Mouse (Mus musculus) liver, embryonic 13.5 days (tissue): ENCODE data around the gene Nags. TPM values are rescaled to one million over a fixed set of nuclear protein-coding genes. Genes with fewer than 3 reads are reported as not detected.

Experiments
- ATAC-seq: fragments of 200-750 bp; cut with Nextera tagmentation; 2 replicates; pipeline ENCODE4 v1.8.0; 2017; ENCODE audit warnings: low read depth, mild to moderate bottlenecking, moderate number of reproducible peaks, moderate library complexity
- DNase-seq: peaks from one replicate; pipeline ENCODE4 v3.0.0; 2022
- H3K27ac ChIP-seq: fragments of 300-500 bp; sonication (generic); 2 replicates; pipeline ENCODE4 v1.5.1; 2015; ENCODE audit warnings: moderate library complexity, mild to moderate bottlenecking, inconsistent platforms
- H3K27me3 ChIP-seq: fragments of 300-500 bp; sonication (generic); 2 replicates; pipeline ENCODE4 v1.6.1; 2015; ENCODE audit warnings: mild to moderate bottlenecking, inconsistent platforms
- H3K36me3 ChIP-seq: fragments of 300-500 bp; sonication (generic); 2 replicates; pipeline ENCODE4 v1.6.1; 2015; ENCODE audit warnings: mild to moderate bottlenecking, inconsistent platforms
- H3K4me1 ChIP-seq: fragments of 300-500 bp; sonication (generic); replicated peaks from 2 replicates; pipeline ENCODE4 v1.6.1; 2015; ENCODE audit warnings: inconsistent platforms
- H3K4me2 ChIP-seq: fragments of 300-500 bp; sonication (generic); 2 replicates; pipeline ENCODE4 v1.6.1; 2015; ENCODE audit warnings: inconsistent platforms, mild to moderate bottlenecking, moderate library complexity
- H3K4me3 ChIP-seq: fragments of 300-500 bp; sonication (generic); replicated peaks from 2 replicates; pipeline ENCODE4 v1.5.1; 2015; ENCODE audit warnings: mild to moderate bottlenecking, inconsistent platforms
- H3K9ac ChIP-seq: fragments of 300-500 bp; sonication (generic); 2 replicates; pipeline ENCODE4 v1.6.1; 2015; ENCODE audit warnings: mild to moderate bottlenecking, inconsistent platforms
- H3K9me3 ChIP-seq: fragments of 300-500 bp; sonication (generic); replicated peaks from 2 replicates; pipeline ENCODE4 v1.6.1; 2016; ENCODE audit warnings: inconsistent platforms
- WGBS: fragments of 180-500 bp; shearing (Covaris S2); methylation state at CpG from one replicate; pipeline ENCODE4 v1.1.7; 2015; ENCODE audit not compliant: insufficient replicate concordance; 5-methylcytosine and 5-hydroxymethylcytosine counted together
- polyA plus RNA-seq: library from polyadenylated mRNA; unstranded; fragments of >200 nt; fragmentation: Nextera tagmentation; extraction: Ambion mirVana; gene quantifications from 2 replicates; pipeline ENCODE4 v1.2.1, GENCODE M21; 2015

Nags gene
- polyA plus RNA-seq = 8.7 and 11.2 TPM in 2 replicates

DNA sequence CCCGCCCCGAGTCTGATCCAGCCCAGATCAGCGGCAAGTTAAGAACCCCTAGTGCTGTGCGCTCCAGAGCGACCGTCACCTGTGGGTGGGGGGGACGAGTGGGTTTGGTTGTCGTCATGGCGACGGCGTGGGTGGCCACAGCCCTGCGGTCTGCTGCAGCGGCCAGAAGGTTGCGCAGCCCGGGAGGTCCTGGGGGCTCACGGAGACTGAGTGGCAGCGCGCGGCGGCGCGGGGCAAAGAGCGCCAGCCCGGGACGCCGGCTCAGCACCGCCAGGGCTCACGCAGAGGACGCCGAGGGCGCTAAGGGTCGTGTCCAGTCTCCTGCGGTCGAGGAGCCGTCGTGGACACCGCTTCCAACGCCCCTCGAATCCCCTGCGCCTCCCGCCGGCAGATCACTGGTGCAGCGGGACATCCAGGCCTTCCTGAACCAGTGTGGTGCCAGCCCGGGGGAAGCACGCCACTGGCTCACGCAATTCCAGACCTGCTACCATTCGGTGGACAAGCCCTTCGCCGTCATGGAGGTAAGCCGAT is at the start of gene Nags:
Nags (plus strand) TSS at position 43 of the 531 bp plus-strand sequence.
- Histone ChIP-seq H3K4me1 (peaks cover 37% of the 10 kb centered on the region), H3K27me3 (peaks cover 69% of the 10 kb centered on the region), H3K4me3 (peak within 1 kb of the TSS; percentile 64), H3K9ac (peak within 1 kb of the TSS; percentile 71), H3K9me3 (no peaks in the 10 kb centered on the region), H3K4me2 (peak within 1 kb of the TSS; percentile 81), H3K36me3 (peaks cover 17% of the 10 kb centered on the region; the same call in 1 of the 2 replicates), H3K27ac (peak within 1 kb of the TSS; percentile 73)
- 3% methylated on average over 50 of the region's 50 CpGs for WGBS
- DNase-seq (no peak), ATAC-seq (peak; percentile 4; the same call in 1 of the 2 replicates)

DNA sequence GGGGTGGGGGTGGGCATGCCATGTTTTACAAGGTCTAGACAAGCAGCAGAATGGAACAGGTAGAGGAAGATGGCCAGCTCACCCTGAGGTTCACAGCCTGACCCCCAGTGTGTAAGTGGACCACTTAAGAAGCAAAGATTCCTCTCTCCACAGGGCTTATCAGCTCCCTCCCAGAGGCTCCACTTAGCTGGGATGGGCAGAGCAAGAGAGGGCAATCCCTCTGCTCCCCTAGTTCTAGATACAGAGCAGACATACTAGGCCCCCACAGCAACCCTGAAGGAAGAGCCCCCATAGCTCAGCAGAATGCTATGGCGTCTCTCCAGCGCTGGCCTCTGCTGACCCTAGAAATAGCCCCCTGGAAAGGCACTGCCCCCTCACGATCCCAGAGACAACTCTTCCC is 49.6 kb upstream of the Nags start:
- DNase-seq (no peak), ATAC-seq (peak; percentile 54)
- WGBS = 57% methylated on average over 3 of the region's 3 CpGs
- Histone ChIP-seq H3K9ac (peak overlapping the region; percentile 50), H3K4me3 (no peak overlapping the region; the same call in 1 of the 2 replicates), H3K36me3 (no peaks in the 10 kb centered on the region), H3K9me3 (no peaks in the 10 kb centered on the region), H3K27me3 (peaks cover 36% of the 10 kb centered on the region), H3K4me1 (peaks cover 65% of the 10 kb centered on the region), H3K27ac (peak overlapping the region; percentile 89), H3K4me2 (peak overlapping the region; percentile 62)

DNA sequence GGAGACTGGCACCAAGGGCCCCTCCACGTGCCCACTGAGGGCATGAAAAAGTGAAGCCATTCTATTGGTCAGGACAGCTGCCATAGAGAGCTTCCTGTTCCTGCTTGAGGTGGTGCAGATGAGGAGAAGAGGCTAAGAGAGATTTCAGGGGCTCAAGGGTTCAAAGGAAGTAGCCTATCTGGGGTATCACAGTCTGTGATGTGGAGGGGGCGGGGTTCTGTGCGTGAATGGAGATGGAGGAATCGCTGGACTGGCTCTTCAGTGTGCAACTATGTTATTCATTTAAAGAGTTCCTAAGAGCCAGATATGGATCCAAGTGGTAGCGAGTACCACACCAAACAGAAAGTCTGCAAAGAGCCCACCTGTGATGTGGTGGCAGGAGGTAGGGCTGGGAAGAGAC is 48.9 kb upstream of the Nags start:
- Histone ChIP-seq H3K9me3 (no peaks in the 10 kb centered on the region), H3K4me3 (peak overlapping the region; percentile 39), H3K27me3 (peaks cover 44% of the 10 kb centered on the region), H3K4me2 (peak overlapping the region; percentile 62), H3K4me1 (peaks cover 65% of the 10 kb centered on the region), H3K9ac (peak overlapping the region; percentile 50), H3K36me3 (no peaks in the 10 kb centered on the region), H3K27ac (peak overlapping the region; percentile 89)
- DNase-seq (peak; percentile 38), ATAC-seq (peak; percentile 18)
- 43% methylated on average over 5 of the region's 5 CpGs for WGBS

DNA sequence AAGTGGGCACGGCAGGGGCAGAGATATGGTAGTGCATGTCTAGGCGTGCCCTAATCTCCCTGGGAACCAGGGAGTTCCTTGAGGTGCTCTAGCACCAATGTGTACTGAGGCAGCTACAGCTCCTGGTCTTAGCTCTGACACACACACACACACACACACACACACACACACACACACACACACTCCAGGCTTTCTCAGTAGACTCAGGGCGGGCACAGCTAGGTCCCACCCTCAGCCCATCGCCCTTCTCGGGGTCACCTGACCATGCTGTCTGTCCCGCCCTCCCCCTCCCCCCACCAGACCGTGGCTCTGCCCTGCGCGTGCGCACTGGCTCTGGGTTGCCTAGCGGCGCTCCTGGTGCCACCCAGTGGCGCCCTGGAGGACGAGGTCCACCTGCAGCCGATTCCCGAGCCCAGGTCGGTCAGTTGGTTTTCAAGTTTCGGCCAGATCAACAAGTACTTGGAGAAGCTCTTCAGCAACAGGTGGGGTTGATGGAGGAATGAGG is 48.4 kb upstream of the Nags start:
- Histone ChIP-seq H3K4me3 (peak overlapping the region; percentile 39), H3K27me3 (peaks cover 49% of the 10 kb centered on the region), H3K4me2 (peak overlapping the region; percentile 62), H3K9ac (peak overlapping the region; percentile 50), H3K4me1 (peaks cover 68% of the 10 kb centered on the region), H3K9me3 (no peaks in the 10 kb centered on the region), H3K27ac (peak overlapping the region; percentile 89), H3K36me3 (no peaks in the 10 kb centered on the region)
- 4% methylated on average over 18 of the region's 18 CpGs for WGBS
- DNase-seq (peak; percentile 79), ATAC-seq (peak; percentile 91)

DNA sequence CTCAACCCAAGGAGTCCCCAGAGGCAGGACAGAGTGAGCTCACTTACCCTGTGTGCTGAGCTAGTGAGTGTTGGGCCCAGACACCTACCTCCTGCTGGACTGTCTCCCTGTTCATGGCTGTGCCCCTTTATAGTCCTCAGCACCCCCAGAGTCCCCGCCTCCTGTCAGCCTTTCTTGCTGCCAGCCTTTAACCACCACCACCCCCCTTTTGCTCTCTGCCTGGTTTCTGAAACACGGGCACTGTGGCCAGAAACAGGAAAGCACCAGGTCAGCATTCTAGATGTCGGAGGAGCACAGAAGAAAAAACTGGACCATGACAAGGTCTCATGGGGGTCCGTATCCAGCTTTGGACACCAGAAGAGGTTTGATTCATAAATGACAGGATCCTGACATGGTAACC is 44.1 kb upstream of the Nags start, which contains the start of gene Ppy:
Ppy (minus strand) TSS at position 101 of the 400 bp plus-strand sequence.
- Histone ChIP-seq H3K36me3 (no peaks in the 10 kb centered on the region), H3K9ac (no peak within 1 kb of the TSS), H3K4me3 (no peak within 1 kb of the TSS), H3K27ac (no peak within 1 kb of the TSS), H3K4me1 (peaks cover 49% of the 10 kb centered on the region), H3K27me3 (peaks cover 87% of the 10 kb centered on the region), H3K9me3 (no peaks in the 10 kb centered on the region), H3K4me2 (no peak within 1 kb of the TSS)
- DNase-seq (no peak), ATAC-seq (no peak)
- 54% methylated on average over 4 of the region's 4 CpGs for WGBS

DNA sequence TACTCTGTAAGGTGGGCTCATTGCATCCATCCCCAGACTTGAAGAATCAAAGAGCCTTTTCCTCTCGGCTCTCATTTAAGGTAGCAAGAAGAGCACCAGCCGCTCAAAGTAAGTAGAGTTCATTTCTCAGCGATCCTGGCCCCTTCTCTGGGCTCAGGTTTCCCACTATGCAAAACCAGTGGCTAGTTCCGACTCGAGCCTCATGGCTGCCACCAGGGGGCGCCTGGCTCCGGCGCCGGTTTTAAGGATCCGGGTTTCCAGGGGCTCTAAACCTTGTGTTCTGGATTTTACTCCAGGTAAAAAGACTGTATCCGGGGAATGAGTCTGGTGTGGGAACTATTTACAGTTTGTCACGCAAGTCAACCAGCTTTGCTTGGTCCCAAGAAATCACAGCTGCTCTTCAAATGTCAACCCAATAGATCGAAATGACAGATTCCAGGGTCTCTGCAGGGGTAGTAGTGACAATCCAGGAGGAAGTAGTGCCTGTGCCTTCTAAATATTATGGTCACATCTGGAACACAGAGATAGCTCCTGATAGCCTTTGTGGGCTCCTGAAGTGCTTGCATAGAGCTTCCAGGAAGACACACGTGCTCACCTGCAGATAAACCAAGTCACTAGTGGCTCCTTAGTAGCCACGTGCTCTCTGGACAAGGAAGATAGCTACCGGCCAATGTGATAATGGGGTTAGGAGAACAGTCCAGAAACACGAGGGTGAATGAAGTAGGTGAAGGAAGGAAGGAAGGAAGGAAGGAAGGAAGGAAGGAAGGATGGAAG is 42.6 kb upstream of the Nags start:
- H3K27me3 ChIP-seq = peaks cover 99% of the 10 kb centered on the region
- no peaks in the 10 kb centered on the region for H3K36me3 ChIP-seq
- peak; percentile 66 for ATAC-seq
- 0 out of 2 replicates have a peak overlapping the region, but pooled peaks have one; percentile 9 for H3K9ac ChIP-seq
- H3K4me1 ChIP-seq = peaks cover 39% of the 10 kb centered on the region
- 4% methylated on average over 17 of the region's 17 CpGs for WGBS
- H3K9me3 ChIP-seq = no peaks in the 10 kb centered on the region
- DNase-seq = peak; percentile 44
- H3K4me2 ChIP-seq = no peak overlapping the region
- H3K27ac ChIP-seq = no peak overlapping the region
- no peak overlapping the region for H3K4me3 ChIP-seq

DNA sequence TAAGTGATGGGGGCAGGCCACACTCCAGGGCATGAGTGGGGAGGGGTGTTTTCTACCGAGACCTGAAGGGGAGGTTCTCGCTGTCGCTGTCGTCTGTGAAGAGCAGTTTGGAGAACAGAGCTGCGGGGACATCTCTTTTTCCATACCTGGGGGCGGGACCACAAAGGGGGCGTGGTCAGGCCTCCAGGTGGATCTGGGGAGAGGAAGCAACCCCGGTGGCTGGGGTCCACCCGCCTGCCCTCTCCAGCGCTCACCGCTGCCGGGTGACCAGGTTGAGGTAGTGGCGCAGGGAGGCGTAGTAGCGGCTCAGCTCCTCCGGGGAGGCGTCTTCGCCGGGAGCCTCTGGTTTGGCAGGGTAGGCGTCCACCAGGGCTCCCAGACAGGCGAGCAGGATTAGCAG is 38.4 kb upstream of the Nags start:
- 4% methylated on average over 21 of the region's 21 CpGs for WGBS
- peaks cover 95% of the 10 kb centered on the region for H3K27me3 ChIP-seq
- peaks cover 21% of the 10 kb centered on the region for H3K4me1 ChIP-seq
- no peak overlapping the region for H3K9ac ChIP-seq
- H3K9me3 ChIP-seq = no peaks in the 10 kb centered on the region
- no peak for ATAC-seq
- H3K36me3 ChIP-seq = no peaks in the 10 kb centered on the region
- no peak overlapping the region for H3K4me3 ChIP-seq
- 0 out of 2 replicates have a peak overlapping the region, but pooled peaks have one; percentile 10 for H3K4me2 ChIP-seq
- no peak overlapping the region for H3K27ac ChIP-seq
- no peak for DNase-seq

DNA sequence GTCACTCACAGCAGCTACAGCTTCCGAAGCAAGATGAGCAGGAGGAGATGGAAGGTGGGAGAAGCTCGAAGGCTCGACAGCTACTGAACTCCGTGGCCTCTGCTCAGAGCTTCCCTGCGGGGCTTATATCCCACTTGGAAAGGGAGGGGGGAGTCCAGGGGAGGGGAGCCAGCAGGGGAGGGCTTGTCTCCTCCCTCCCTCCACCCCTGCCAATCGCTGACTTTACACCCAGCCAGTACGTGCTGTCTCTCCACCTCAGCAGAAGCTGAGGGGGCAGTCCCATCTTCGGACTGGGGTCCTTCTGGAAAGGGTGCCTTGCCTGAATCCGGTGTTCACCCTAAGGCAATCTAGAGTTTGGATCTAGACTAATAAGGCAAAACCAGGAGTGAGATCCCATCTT is 37.6 kb upstream of the Nags start, which contains the start of gene Pyy:
Pyy (minus strand) TSS at position 101 of the 400 bp plus-strand sequence.
- 0 out of 2 replicates have a peak within 1 kb of the TSS, but pooled peaks have one; percentile 10 for H3K4me2 ChIP-seq
- H3K27me3 ChIP-seq = peaks cover 88% of the 10 kb centered on the region
- no peaks in the 10 kb centered on the region for H3K9me3 ChIP-seq
- ATAC-seq = no peak
- H3K36me3 ChIP-seq = no peaks in the 10 kb centered on the region
- H3K4me3 ChIP-seq = no peak within 1 kb of the TSS
- no peak within 1 kb of the TSS for H3K9ac ChIP-seq
- WGBS = 12% methylated on average over 9 of the region's 9 CpGs
- H3K4me1 ChIP-seq = peaks cover 12% of the 10 kb centered on the region
- no peak for DNase-seq
- no peak within 1 kb of the TSS for H3K27ac ChIP-seq

DNA sequence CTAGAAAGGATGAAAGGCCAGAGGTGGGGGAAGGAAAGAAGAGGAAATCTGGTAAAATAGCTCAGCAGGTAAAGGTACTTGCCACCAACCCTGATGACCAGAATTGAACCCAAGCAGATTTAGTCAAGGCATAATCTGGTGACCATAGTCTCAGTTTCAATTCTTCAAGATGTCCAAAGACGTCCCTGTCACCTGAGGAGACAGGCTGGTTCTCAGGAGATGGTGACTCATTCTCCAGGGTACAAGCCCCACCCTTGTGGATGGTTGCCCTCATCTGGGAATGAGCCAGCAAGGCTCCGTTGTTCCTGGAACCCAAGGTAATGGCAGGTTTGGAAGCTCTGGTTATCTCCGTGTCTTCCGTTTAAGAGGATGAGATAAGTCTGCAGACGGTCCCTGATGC is 33.7 kb upstream of the Nags start:
- DNase-seq (no peak), ATAC-seq (no peak)
- no peak overlapping the region for H3K4me3 ChIP-seq
- no peak overlapping the region for H3K9ac ChIP-seq
- no peak overlapping the region for H3K27ac ChIP-seq
- peaks cover 15% of the 10 kb centered on the region for H3K4me1 ChIP-seq
- no peaks in the 10 kb centered on the region for H3K36me3 ChIP-seq
- no peaks in the 10 kb centered on the region for H3K9me3 ChIP-seq
- 44% methylated on average over 5 of the region's 5 CpGs for WGBS
- no peak overlapping the region for H3K4me2 ChIP-seq
- H3K27me3 ChIP-seq = peaks cover 65% of the 10 kb centered on the region

DNA sequence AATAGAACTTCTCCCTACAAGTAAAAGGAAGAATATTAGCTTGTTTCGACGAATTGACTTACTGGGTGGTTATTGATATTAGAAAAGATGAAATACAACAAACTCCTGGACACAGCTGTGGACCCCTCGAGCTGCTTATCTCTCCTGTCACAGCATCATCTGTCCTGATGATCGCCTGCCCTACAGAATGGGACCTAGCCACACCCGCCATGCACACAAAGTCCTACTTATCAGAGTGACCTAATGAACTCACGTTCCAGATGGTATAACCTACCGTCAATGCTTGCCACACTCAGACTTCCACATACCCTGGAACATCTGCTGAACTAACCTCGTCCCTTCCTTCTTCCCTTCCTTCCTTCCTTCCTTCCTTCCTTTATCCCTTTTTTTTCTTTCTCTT is 29.1 kb upstream of the Nags start:
- 23% methylated on average over 8 of the region's 8 CpGs for WGBS
- Histone ChIP-seq H3K36me3 (no peaks in the 10 kb centered on the region), H3K27ac (peak overlapping the region; percentile 47; the same call in 1 of the 2 replicates), H3K4me1 (peaks cover 29% of the 10 kb centered on the region), H3K4me3 (no peak overlapping the region), H3K9me3 (0 out of 2 replicates have a peak, but pooled peaks cover 5% of the 10 kb centered on the region), H3K4me2 (peak overlapping the region; percentile 46; the same call in 1 of the 2 replicates), H3K27me3 (peaks cover 19% of the 10 kb centered on the region), H3K9ac (no peak overlapping the region)
- DNase-seq (peak; percentile 26), ATAC-seq (peak; percentile 75)

DNA sequence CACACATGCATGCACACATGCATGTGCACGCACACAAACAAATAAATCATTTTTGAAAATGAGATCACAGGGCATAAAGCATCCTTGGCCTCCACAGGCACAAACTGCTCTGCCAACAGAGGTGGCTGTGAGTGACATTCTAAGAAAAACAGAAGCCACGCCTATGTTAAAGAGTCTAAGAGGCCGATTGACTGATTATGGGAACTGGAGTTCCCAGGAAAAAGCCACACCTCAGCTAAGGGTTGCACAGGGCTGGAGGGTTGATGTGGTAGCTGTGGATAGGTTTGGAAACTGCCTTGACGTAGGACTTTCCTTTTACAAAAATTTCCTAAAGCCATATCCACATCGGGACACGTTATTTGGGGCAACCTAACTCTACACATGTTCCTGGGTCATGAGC is 27.9 kb upstream of the Nags start:
- peak overlapping the region; percentile 74 for H3K27ac ChIP-seq

More for the DNA sequence above, 27.9 kb upstream of the Nags start:
- Histone ChIP-seq H3K9ac (peak overlapping the region; percentile 29; the same call in 1 of the 2 replicates), H3K36me3 (no peaks in the 10 kb centered on the region), H3K4me1 (peaks cover 29% of the 10 kb centered on the region), H3K4me3 (no peak overlapping the region), H3K27me3 (peaks cover 15% of the 10 kb centered on the region), H3K4me2 (peak overlapping the region; percentile 46), H3K9me3 (0 out of 2 replicates have a peak, but pooled peaks cover 5% of the 10 kb centered on the region)
- WGBS = 46% methylated on average over 6 of the region's 6 CpGs
- ATAC-seq = peak; percentile 88
- peak; percentile 33 for DNase-seq
